Mouse (Mus musculus) midbrain, embryonic 11.5 days (tissue): Measurements from ENCODE around the gene Meis1. TPM values are rescaled to one million over a fixed set of nuclear protein-coding genes. Genes with fewer than 3 reads are reported as not detected.

Experiments
- ATAC-seq: fragments of 200-750 bp; cut with Nextera tagmentation; 2 replicates; pipeline ENCODE4 v1.8.0; 2017; ENCODE audit warnings: moderate TSS enrichment, moderate library complexity; ENCODE audit not compliant: low FRiP score
- DNase-seq: peaks from one replicate; pipeline ENCODE4 v3.0.0; 2015; ENCODE audit warnings: low spot score; ENCODE audit errors: missing footprints
- H3K27ac ChIP-seq: fragments of 300-500 bp; sonication (generic); 2 replicates; pipeline ENCODE4 v1.5.1; 2014; ENCODE audit warnings: low read depth, low read length
- H3K27me3 ChIP-seq: fragments of 300-500 bp; sonication (generic); 2 replicates; pipeline ENCODE4 v1.6.1; 2014; ENCODE audit warnings: mild to moderate bottlenecking, low read length, moderate library complexity, mixed read lengths; ENCODE audit not compliant: control insufficient read depth, insufficient read depth
- H3K36me3 ChIP-seq: fragments of 300-500 bp; sonication (generic); 2 replicates; pipeline ENCODE4 v1.6.1; 2014; ENCODE audit warnings: mild to moderate bottlenecking, low read length, moderate library complexity, mixed read lengths; ENCODE audit not compliant: control insufficient read depth, insufficient read depth
- H3K4me1 ChIP-seq: fragments of 300-500 bp; sonication (generic); 2 replicates; pipeline ENCODE4 v1.6.1; 2014; ENCODE audit warnings: low read length; ENCODE audit not compliant: control insufficient read depth, insufficient read depth
- H3K4me2 ChIP-seq: fragments of 300-500 bp; sonication (generic); 2 replicates; pipeline ENCODE4 v1.6.1; 2014; ENCODE audit warnings: mild to moderate bottlenecking, moderate library complexity
- H3K4me3 ChIP-seq: fragments of 300-500 bp; sonication (generic); 2 replicates; pipeline ENCODE4 v1.5.1; 2014; ENCODE audit warnings: low read depth, low read length
- H3K9ac ChIP-seq: fragments of 300-500 bp; sonication (generic); 2 replicates; pipeline ENCODE4 v1.6.1; 2014; ENCODE audit warnings: low read length
- H3K9me3 ChIP-seq: fragments of 300-500 bp; sonication (generic); 2 replicates; pipeline ENCODE4 v1.6.1; 2016; ENCODE audit warnings: low read length; ENCODE audit not compliant: control insufficient read depth
- WGBS: fragments of 180-500 bp; shearing (Covaris S2); extraction: QIAGEN DNeasy Blood & Tissue Kit; methylation state at CpG from one replicate; pipeline ENCODE4 v1.1.7; 2014; 5-methylcytosine and 5-hydroxymethylcytosine counted together
- polyA plus RNA-seq: library from polyadenylated mRNA; unstranded; fragments of >200 nt; fragmentation: Nextera tagmentation; extraction: Ambion mirVana; gene quantifications from 2 replicates; pipeline ENCODE4 v1.2.1, GENCODE M21; 2014

Gene Meis1
- polyA plus RNA-seq, 1 experiment from 2014 or later, result 39.4 TPM

GRCm38 (mm10) chr11:18982331-18982730 lies 36.5 kb downstream of the Meis1 start:
- H3K4me2 ChIP-seq, result no peak overlapping the region
- no peaks in the 10 kb centered on the region for H3K9me3 ChIP-seq
- H3K27me3 ChIP-seq, result no peaks in the 10 kb centered on the region
- DNase-seq (no peak), ATAC-seq (peak; percentile 70)
- H3K4me1 ChIP-seq, result peaks cover 10% of the 10 kb centered on the region
- no peaks in the 10 kb centered on the region; the same call in 1 of the 2 replicates for H3K36me3 ChIP-seq
- no peak overlapping the region for H3K4me3 ChIP-seq
- H3K9ac ChIP-seq, result no peak overlapping the region
- WGBS, result 27% methylated on average over 3 of the region's 3 CpGs
- no peak overlapping the region for H3K27ac ChIP-seq

- WGBS, result 12% methylated on average over 4 of the region's 4 CpGs
Measured at GRCm38 (mm10) chr11:18981367-18981766, 37.4 kb downstream of the Meis1 start.

GRCm38 (mm10) chr11:18980615-18981014 lies 38.2 kb downstream of the Meis1 start:
- H3K4me3 ChIP-seq, result no peak overlapping the region
- no peak for ATAC-seq
- no peaks in the 10 kb centered on the region for H3K9me3 ChIP-seq
- no peaks in the 10 kb centered on the region for H3K27me3 ChIP-seq
- no peak overlapping the region for H3K27ac ChIP-seq
- H3K4me1 ChIP-seq, result peaks cover 10% of the 10 kb centered on the region
- H3K36me3 ChIP-seq, result no peaks in the 10 kb centered on the region; the same call in 1 of the 2 replicates
- 61% methylated on average over 5 of the region's 5 CpGs for WGBS
- no peak overlapping the region for H3K9ac ChIP-seq
- H3K4me2 ChIP-seq, result no peak overlapping the region
- DNase-seq, result no peak

More at GRCm38 (mm10) chr11:18981367-18981766, 37.4 kb downstream of the Meis1 start:
- Histone ChIP-seq H3K9ac (no peak overlapping the region), H3K9me3 (no peaks in the 10 kb centered on the region), H3K27me3 (no peaks in the 10 kb centered on the region), H3K4me1 (peaks cover 10% of the 10 kb centered on the region), H3K36me3 (no peaks in the 10 kb centered on the region), H3K4me3 (no peak overlapping the region), H3K27ac (no peak overlapping the region), H3K4me2 (no peak overlapping the region)
- ATAC-seq (no peak), DNase-seq (no peak)

GRCm38 (mm10) chr11:18975087-18975486 lies 43.7 kb downstream of the Meis1 start:
- Histone ChIP-seq H3K4me1 (no peaks in the 10 kb centered on the region), H3K9me3 (no peaks in the 10 kb centered on the region), H3K9ac (no peak overlapping the region), H3K36me3 (no peaks in the 10 kb centered on the region; the same call in 1 of the 2 replicates), H3K4me2 (no peak overlapping the region), H3K4me3 (no peak overlapping the region), H3K27me3 (no peaks in the 10 kb centered on the region), H3K27ac (no peak overlapping the region)
- ATAC-seq, result no peak
- WGBS, result 94% methylated on average over 1 of the region's 1 CpGs
- no peak for DNase-seq

- Histone ChIP-seq H3K4me1 (no peaks in the 10 kb centered on the region), H3K27me3 (no peaks in the 10 kb centered on the region), H3K9ac (no peak overlapping the region), H3K36me3 (no peaks in the 10 kb centered on the region; the same call in 1 of the 2 replicates), H3K9me3 (no peaks in the 10 kb centered on the region), H3K4me3 (no peak overlapping the region), H3K27ac (no peak overlapping the region), H3K4me2 (no peak overlapping the region)
- no peak for ATAC-seq
- WGBS, result 27% methylated on average over 3 of the region's 3 CpGs
- DNase-seq, result no peak
Measured at GRCm38 (mm10) chr11:18973808-18974207, 45.0 kb downstream of the Meis1 start.

GRCm38 (mm10) chr11:18972968-18973367 lies 45.8 kb downstream of the Meis1 start:
- Histone ChIP-seq H3K9ac (no peak overlapping the region), H3K4me1 (no peaks in the 10 kb centered on the region), H3K27ac (no peak overlapping the region), H3K4me2 (no peak overlapping the region), H3K27me3 (no peaks in the 10 kb centered on the region), H3K9me3 (no peaks in the 10 kb centered on the region), H3K4me3 (no peak overlapping the region), H3K36me3 (no peaks in the 10 kb centered on the region; the same call in 1 of the 2 replicates)
- DNase-seq, result no peak
- ATAC-seq, result no peak

- 67% methylated on average over 3 of the region's 3 CpGs for WGBS
- no peaks in the 10 kb centered on the region for H3K9me3 ChIP-seq
- no peaks in the 10 kb centered on the region for H3K27me3 ChIP-seq
- DNase-seq (no peak), ATAC-seq (no peak)
- no peaks in the 10 kb centered on the region; the same call in 1 of the 2 replicates for H3K36me3 ChIP-seq
- H3K4me1 ChIP-seq, result no peaks in the 10 kb centered on the region
- no peak overlapping the region for H3K9ac ChIP-seq
- no peak overlapping the region for H3K4me3 ChIP-seq
- H3K27ac ChIP-seq, result no peak overlapping the region
- no peak overlapping the region for H3K4me2 ChIP-seq
Measured at GRCm38 (mm10) chr11:18971551-18971950, 47.2 kb downstream of the Meis1 start.

- 73% methylated on average over 2 of the region's 2 CpGs for WGBS
- no peaks in the 10 kb centered on the region for H3K9me3 ChIP-seq
- no peak for ATAC-seq
- H3K27ac ChIP-seq, result no peak overlapping the region
- DNase-seq, result no peak
- H3K4me1 ChIP-seq, result no peaks in the 10 kb centered on the region; the same call in 1 of the 2 replicates
- H3K9ac ChIP-seq, result no peak overlapping the region
- H3K4me3 ChIP-seq, result no peak overlapping the region
- no peaks in the 10 kb centered on the region for H3K36me3 ChIP-seq
- H3K4me2 ChIP-seq, result no peak overlapping the region
- H3K27me3 ChIP-seq, result no peaks in the 10 kb centered on the region
Measured at GRCm38 (mm10) chr11:18969920-18970336, 48.9 kb downstream of the Meis1 start.

- Histone ChIP-seq H3K4me2 (no peak overlapping the region), H3K27me3 (no peaks in the 10 kb centered on the region), H3K4me1 (peaks cover 6% of the 10 kb centered on the region), H3K27ac (no peak overlapping the region), H3K4me3 (no peak overlapping the region), H3K36me3 (no peaks in the 10 kb centered on the region), H3K9ac (no peak overlapping the region), H3K9me3 (no peaks in the 10 kb centered on the region)
- ATAC-seq (no peak), DNase-seq (no peak)
- 83% methylated on average over 5 of the region's 5 CpGs for WGBS
Measured at GRCm38 (mm10) chr11:18964418-18964817, 54.4 kb downstream of the Meis1 start.
